Mouse (Mus musculus) splenic B cell, adult 2 months (primary cell): ENCODE results near the gene Nanos2.

ENCODE experiments used
- DNase-seq: peaks from one replicate; pipeline ENCODE4 v3.0.0-alpha.2; 2011; ENCODE audit warnings: low read depth, low spot score
- H3K27me3 ChIP-seq: 2 replicates; pipeline ENCODE4 v1.6.1; 2012; ENCODE audit warnings: mild to moderate bottlenecking, low read length, moderate library complexity, mixed read lengths; ENCODE audit not compliant: control insufficient read depth, poor library complexity, insufficient read depth, severe bottlenecking
- H3K36me3 ChIP-seq: 2 replicates; pipeline ENCODE4 v1.6.1; 2012; ENCODE audit warnings: mild to moderate bottlenecking, low read length, moderate library complexity, mixed read lengths; ENCODE audit not compliant: control insufficient read depth, poor library complexity, insufficient read depth, severe bottlenecking

Gene Nanos2

DNA sequence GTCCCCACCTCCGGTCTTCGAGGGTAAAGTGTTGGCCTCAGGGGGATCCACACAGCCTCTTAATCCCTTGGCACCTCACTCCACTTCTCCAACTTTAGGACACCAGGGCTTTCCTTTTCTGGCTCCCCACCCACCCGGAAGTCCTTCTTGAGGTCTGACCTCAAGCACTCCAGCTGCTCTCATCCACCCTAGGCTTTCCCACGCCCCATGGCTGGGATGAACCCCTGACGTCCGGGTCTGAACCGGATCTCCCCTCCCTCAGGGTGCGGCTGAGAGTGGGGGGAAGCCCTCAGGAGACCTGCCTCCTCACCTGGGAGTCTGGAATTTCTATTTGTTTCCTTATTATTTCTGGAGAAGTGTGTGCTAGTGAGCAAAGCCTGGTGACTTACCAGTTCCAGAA is 33.8 kb downstream of the Nanos2 start:
- no peak for DNase-seq
- Histone ChIP-seq H3K36me3 (no peaks in the 10 kb centered on the region), H3K27me3 (no peaks in the 10 kb centered on the region; the same call in 1 of the 2 replicates)

DNA sequence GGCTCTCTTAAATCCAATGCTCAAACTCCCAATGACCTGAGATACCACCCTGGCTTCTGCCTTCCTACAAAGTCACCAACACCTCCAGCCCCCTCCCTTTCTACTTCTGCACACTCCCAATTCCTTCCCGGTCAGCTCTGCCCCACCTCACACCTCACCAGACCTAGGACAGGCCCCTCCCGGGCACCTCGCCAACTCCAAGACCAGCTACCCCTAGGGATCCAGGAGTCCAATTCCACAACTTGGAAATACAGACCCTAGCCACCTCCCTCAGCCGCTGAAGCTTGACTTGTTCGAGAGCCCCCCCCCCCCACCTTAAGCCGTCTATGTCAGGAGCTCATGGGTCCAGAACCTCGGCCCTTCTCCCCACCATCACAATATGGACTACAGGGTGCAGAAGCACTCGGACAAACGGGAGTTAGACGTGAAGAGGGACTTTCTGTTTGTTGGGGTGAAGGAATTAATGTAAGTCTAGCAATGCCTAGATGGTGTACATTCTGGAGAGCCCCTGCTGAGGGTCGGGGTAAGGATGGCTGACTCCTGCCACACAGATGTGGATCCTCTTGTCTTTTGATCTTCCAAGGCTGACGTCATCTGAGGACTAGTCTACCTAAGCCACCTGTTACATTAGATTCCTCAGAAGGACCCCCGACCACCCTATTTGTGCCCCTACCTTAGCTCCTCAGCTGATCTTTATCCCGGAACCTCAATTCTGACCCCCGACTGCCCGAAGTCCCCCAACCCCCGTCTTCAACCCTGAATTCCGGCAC is 35.2 kb downstream of the Nanos2 start:
- Histone ChIP-seq H3K27me3 (no peaks in the 10 kb centered on the region), H3K36me3 (no peaks in the 10 kb centered on the region)
- no peak for DNase-seq

DNA sequence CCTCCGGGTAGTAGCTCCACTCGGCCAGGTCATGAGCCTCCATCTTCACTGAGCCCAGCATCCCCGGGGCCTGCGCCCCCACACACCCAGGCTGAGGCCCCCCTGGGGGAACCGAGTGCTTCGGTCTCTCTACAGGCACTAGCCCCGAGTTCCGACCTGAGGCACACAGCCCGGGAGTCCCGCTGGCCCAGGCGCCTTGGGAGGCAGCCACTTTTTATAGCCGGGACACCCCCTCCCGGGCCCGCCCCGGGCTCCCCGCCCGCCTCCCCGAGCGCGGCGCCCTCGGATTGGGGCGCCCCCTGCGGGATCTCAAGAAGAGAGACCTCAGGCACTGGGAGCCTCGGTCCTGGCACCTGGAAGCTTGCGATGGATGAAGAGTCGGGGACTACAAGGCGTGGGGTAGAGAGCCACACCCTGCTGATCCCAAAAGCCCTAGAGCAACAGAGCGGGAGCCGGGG is 36.2 kb downstream of the Nanos2 start, which contains the start of gene Foxa3:
Foxa3 (minus strand) TSS at position 182 of the 458 bp plus-strand sequence.
- Histone ChIP-seq H3K36me3 (no peaks in the 10 kb centered on the region), H3K27me3 (no peaks in the 10 kb centered on the region)
- peak; percentile 60 for DNase-seq

DNA sequence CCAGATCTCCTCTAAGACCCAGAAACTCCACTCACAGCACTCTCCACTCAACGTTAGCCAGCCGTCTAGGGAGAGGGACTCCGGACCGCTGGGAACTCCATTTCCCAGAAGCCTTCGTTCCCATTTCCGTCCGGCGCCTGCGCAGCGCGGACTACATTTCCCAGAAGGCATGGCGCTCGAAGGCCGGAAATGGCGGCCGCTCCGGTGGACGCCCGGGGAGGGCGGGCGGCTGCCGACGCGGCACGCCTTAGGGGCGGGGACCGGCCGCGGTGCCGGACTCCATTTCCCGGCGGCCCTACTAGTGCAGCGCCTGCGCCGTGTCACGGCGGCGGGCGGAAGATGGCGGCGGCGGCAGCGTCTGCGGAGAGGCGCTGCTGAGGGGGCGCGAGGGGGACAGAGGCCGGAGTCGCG is 36.9 kb downstream of the Nanos2 start, which contains the start of gene Sympk:
Sympk (plus strand) TSS at position 282 of the 411 bp plus-strand sequence.
- H3K36me3 ChIP-seq: no peaks in the 10 kb centered on the region
- H3K27me3 ChIP-seq: no peaks in the 10 kb centered on the region

DNA sequence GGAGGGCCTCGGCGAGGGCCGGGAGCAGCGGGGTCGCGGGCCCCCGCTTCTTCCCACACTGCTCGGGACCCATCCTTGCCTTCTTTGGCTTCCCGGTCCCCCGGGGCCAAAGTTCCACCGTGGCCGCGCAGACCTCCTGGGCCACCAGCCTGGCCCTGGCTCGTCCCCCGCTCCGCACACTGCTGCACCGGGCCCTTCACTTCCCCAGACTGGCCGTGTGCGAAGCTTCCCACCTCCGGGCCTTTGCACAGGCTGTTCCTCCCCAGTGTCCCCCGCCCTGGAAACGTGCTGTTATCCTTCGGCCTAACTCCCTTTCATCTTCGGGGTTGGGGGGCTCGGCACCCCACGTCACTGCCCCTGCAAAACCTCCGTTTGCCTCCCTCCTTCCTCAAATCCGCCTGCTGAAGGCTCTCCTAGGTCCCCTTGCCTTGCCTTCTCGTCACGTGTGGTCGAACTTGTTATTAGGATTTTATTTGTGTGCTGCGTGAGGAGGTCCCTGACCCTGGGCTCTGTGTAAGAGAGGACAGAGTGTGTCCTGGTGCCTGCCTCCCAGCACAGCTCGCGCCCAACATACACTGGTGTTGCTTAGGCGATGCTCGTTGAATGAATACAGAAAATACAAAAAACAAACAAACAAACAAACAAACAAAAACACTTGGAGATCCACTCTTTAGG is 37.5 kb downstream of the Nanos2 start:
- H3K36me3 ChIP-seq: no peaks in the 10 kb centered on the region
- DNase-seq: no peak
- H3K27me3 ChIP-seq: no peaks in the 10 kb centered on the region

More for the DNA sequence above, 36.9 kb downstream of the Nanos2 start, which contains the start of gene Sympk:
- peak; percentile 98 for DNase-seq

DNA sequence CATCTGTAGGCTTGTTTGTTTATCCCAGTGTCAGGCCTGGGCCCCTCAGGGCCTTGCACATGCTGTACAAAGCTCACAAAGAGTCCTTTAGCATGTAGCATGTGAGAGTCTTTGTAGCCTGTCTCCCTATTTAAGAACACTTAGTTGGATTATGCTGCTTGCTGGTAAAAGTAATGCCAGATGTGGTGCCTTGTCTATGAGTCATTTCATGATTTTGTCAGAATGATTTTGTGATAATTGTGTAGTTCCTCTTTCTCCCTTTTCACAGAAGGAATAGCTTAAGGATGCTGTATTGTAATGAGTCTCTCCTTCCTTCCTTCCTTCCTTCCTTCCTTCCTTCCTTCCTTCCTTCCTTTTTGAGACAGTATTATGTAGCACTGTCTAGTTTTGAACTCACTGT is 40.9 kb downstream of the Nanos2 start:
- Histone ChIP-seq H3K36me3 (peaks cover 3% of the 10 kb centered on the region), H3K27me3 (no peaks in the 10 kb centered on the region)
- no peak for DNase-seq

DNA sequence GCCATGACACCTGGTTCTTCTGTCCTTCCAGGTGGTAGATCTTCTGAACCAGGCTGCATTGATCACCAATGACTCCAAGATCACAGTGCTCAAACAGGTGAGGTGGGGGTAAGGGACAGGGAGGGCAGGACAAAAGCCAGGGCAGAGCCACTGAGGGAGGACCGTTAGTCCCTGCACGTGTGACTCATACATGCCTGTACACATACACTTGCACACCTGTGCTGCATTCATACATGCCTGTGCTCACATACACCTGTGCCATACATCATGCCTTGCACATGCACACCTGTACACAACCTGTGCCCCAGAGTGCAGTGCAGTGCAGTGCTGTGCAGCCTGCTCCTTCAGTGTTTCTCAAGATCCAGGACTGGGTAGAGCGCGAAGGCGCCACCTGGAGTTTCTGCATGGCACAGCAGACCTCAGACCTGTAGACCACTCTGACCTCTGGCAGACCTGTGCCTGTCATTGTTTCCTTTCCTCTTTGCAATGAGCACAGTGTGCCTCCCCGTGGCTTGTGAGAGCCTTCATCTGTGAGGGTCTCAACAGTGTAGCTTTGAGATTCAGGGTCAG is 42.0 kb downstream of the Nanos2 start:
- Histone ChIP-seq H3K36me3 (peaks cover 3% of the 10 kb centered on the region), H3K27me3 (no peaks in the 10 kb centered on the region)
- peak; percentile 77 for DNase-seq

DNA sequence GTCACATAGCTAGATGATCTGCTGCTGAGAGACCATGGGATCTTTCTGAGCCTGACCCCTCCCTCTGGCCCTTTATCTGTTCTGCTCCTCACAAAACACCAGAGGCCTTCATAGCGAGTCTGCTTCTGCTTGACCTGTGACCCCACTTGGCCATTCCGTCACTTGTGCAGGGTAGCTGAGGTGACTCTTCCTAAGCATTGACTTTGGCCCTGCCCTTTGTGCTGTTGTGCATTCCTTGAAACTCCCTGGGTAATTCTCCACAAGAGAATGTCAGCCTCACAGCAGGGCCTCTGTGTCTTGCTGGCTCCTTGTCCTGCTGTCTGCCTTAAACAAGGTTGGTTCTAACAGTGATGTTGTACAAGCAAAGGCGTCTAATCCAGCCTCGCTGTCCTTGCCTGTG is 44.4 kb downstream of the Nanos2 start:
- DNase-seq: no peak
- Histone ChIP-seq H3K36me3 (peaks cover 5% of the 10 kb centered on the region), H3K27me3 (no peaks in the 10 kb centered on the region)
